Mouse (Mus musculus) lung, embryonic 16.5 days (tissue): ENCODE data around the gene Snai3. TPM values are rescaled to one million over a fixed set of nuclear protein-coding genes. Genes with fewer than 3 reads are reported as not detected.

Experiments
- ATAC-seq: fragments of 200-750 bp; cut with Nextera tagmentation; 2 replicates; pipeline ENCODE4 v1.8.0; 2017; ENCODE audit warnings: low read depth, mild to moderate bottlenecking, moderate library complexity
- H3K27ac ChIP-seq: fragments of 300-500 bp; sonication (generic); 2 replicates; pipeline ENCODE4 v1.5.1; 2014; ENCODE audit warnings: mild to moderate bottlenecking, control low read depth, low read length
- H3K27me3 ChIP-seq: fragments of 300-500 bp; sonication (generic); 2 replicates; pipeline ENCODE4 v1.6.1; 2014; ENCODE audit warnings: low read depth, low read length, mixed read lengths; ENCODE audit not compliant: control insufficient read depth, insufficient read depth
- H3K36me3 ChIP-seq: fragments of 300-500 bp; sonication (generic); 2 replicates; pipeline ENCODE4 v1.6.1; 2014; ENCODE audit warnings: low read length; ENCODE audit not compliant: control insufficient read depth, insufficient read depth
- H3K4me1 ChIP-seq: fragments of 300-500 bp; sonication (generic); replicated peaks from 2 replicates; pipeline ENCODE4 v1.6.1; 2014; ENCODE audit warnings: low read length, mixed read lengths; ENCODE audit not compliant: control insufficient read depth, insufficient read depth
- H3K4me2 ChIP-seq: fragments of 300-500 bp; sonication (generic); 2 replicates; pipeline ENCODE4 v1.6.1; 2014; ENCODE audit warnings: low read depth, low read length, control low read depth
- H3K4me3 ChIP-seq: fragments of 300-500 bp; sonication (generic); 2 replicates; pipeline ENCODE4 v1.5.1; 2014; ENCODE audit warnings: mild to moderate bottlenecking, low read length, control low read depth
- H3K9ac ChIP-seq: fragments of 300-500 bp; sonication (generic); 2 replicates; pipeline ENCODE4 v1.6.1; 2014; ENCODE audit warnings: low read length, control low read depth
- H3K9me3 ChIP-seq: fragments of 300-500 bp; sonication (generic); 2 replicates; pipeline ENCODE4 v1.6.1; 2016; ENCODE audit warnings: low read length; ENCODE audit not compliant: control insufficient read depth
- WGBS: fragments of 180-500 bp; shearing (Covaris S2); extraction: QIAGEN DNeasy Blood & Tissue Kit; methylation state at CpG from one replicate; pipeline ENCODE4 v1.1.7; 2014; 5-methylcytosine and 5-hydroxymethylcytosine counted together
- microRNA-seq: library from miRNA; unstranded; fragments of <30 nt; microRNA quantifications from one replicate; pipeline ENCODE4, GENCODE M21; 2016
- polyA plus RNA-seq: library from polyadenylated mRNA; unstranded; fragments of >200 nt; fragmentation: Nextera tagmentation; extraction: Ambion mirVana; gene quantifications from 2 replicates; pipeline ENCODE4 v1.2.1, GENCODE M21; 2015

Gene Snai3
- polyA plus RNA-seq, 1 experiment from 2014 or later, result 1.5 TPM

GRCm38 (mm10) chr8:122414311-122414710 lies 46.2 kb downstream of the Snai3 start:
- H3K4me3 ChIP-seq, result no peak overlapping the region
- ATAC-seq, result no peak
- H3K27ac ChIP-seq, result no peak overlapping the region
- no peaks in the 10 kb centered on the region for H3K9me3 ChIP-seq
- 79% methylated on average over 9 of the region's 9 CpGs for WGBS
- no peak overlapping the region for H3K9ac ChIP-seq
- no peaks in the 10 kb centered on the region for H3K27me3 ChIP-seq
- no peak overlapping the region for H3K4me2 ChIP-seq
- H3K4me1 ChIP-seq, result no peaks in the 10 kb centered on the region
- H3K36me3 ChIP-seq, result peaks cover 61% of the 10 kb centered on the region

DNA sequence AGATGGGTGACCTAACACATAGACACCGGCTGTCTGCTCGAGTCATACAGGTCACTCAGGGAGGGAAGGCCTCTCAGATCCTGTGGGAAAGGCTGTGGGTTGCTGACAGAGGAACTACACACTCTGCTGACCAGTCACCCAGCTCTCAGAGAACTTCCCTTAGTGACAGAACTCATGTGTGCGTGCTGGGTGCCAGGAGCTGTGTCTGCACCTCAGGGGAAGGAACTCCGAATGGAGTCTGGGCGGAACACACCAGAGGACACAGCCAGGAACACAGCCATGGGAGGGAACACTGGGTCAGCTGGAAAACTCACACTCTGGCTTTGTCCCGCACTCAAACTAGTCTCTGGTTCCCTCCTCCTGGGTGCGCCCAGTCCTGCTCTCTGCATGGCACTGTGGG lies 52.9 kb downstream of the Snai3 start:
- 87% methylated on average over 7 of the region's 7 CpGs for WGBS
- ATAC-seq, result no peak
- Histone ChIP-seq H3K27me3 (no peaks in the 10 kb centered on the region), H3K9me3 (no peaks in the 10 kb centered on the region), H3K4me2 (no peak overlapping the region), H3K4me3 (no peak overlapping the region), H3K36me3 (peaks cover 74% of the 10 kb centered on the region), H3K9ac (no peak overlapping the region), H3K27ac (no peak overlapping the region), H3K4me1 (no peaks in the 10 kb centered on the region)

GRCm38 (mm10) chr8:122405146-122405805 lies 55.3 kb downstream of the Snai3 start:
- H3K36me3 ChIP-seq, result peaks cover 71% of the 10 kb centered on the region
- H3K9ac ChIP-seq, result no peak overlapping the region
- no peaks in the 10 kb centered on the region for H3K27me3 ChIP-seq
- no peak overlapping the region for H3K27ac ChIP-seq
- no peak overlapping the region for H3K4me2 ChIP-seq
- ATAC-seq, result no peak
- no peaks in the 10 kb centered on the region for H3K4me1 ChIP-seq
- H3K9me3 ChIP-seq, result no peaks in the 10 kb centered on the region
- no peak overlapping the region for H3K4me3 ChIP-seq
- WGBS, result 81% methylated on average over 9 of the region's 9 CpGs

Small RNA genes within 50 kb of the gene (microRNA-seq; reads per million reads assigned to microRNA genes)
- not detected for gene Gm24366

Other genes with a start within 250 kb of the Snai3 start
- gene Zfpm1, start 178.6 kb downstream of the Snai3 start, polyA plus RNA-seq, result 0.82 and 1.2 TPM in 2 replicates
- not detected in 2 replicates for gene Trhr2, start 100.0 kb downstream of the Snai3 start, polyA plus RNA-seq
- 37.3 and 41.3 TPM in 2 replicates for gene Zc3h18, start 84.1 kb downstream of the Snai3 start, polyA plus RNA-seq
- not detected in 2 replicates for gene Il17c, start 38.7 kb downstream of the Snai3 start, polyA plus RNA-seq
- 219 and 241 TPM in 2 replicates for gene Cyba, start 27.8 kb downstream of the Snai3 start, polyA plus RNA-seq
- 19.8 and 20.6 TPM in 2 replicates for gene Mvd, start 17.3 kb downstream of the Snai3 start, polyA plus RNA-seq
- 38.1 and 40.1 TPM in 2 replicates for gene Rnf166, start 15.3 kb upstream of the Snai3 start, polyA plus RNA-seq
- gene Ctu2, start 15.4 kb upstream of the Snai3 start, polyA plus RNA-seq, result 34.7 and 36.9 TPM in 2 replicates
- 23.3 and 30.0 TPM in 2 replicates for gene Piezo1, start 90.6 kb upstream of the Snai3 start, polyA plus RNA-seq
- gene Cdt1, start 107.3 kb upstream of the Snai3 start, polyA plus RNA-seq, result 39.1 and 41.1 TPM in 2 replicates
- gene Aprt, start 116.2 kb upstream of the Snai3 start, polyA plus RNA-seq, result 279 and 290 TPM in 2 replicates
- 15.0 and 15.2 TPM in 2 replicates for gene Galns, start 150.7 kb upstream of the Snai3 start, polyA plus RNA-seq
- gene Trappc2l, start 150.9 kb upstream of the Snai3 start, polyA plus RNA-seq, result 48.0 and 62.6 TPM in 2 replicates
- gene Pabpn1l, start 162.0 kb upstream of the Snai3 start, polyA plus RNA-seq, result not detected in 2 replicates
- gene Cbfa2t3, start 238.4 kb upstream of the Snai3 start, polyA plus RNA-seq, result 5.8 and 6.8 TPM in 2 replicates